Mouse (Mus musculus): ENCODE results near the gene Ush1g. TPM values are rescaled to one million over a fixed set of nuclear protein-coding genes. Genes with fewer than 3 reads are reported as not detected.

Ush1g gene
- total RNA-seq, 2 experiments from 2014 or later, result 0.09 to 0.12 TPM

DNA sequence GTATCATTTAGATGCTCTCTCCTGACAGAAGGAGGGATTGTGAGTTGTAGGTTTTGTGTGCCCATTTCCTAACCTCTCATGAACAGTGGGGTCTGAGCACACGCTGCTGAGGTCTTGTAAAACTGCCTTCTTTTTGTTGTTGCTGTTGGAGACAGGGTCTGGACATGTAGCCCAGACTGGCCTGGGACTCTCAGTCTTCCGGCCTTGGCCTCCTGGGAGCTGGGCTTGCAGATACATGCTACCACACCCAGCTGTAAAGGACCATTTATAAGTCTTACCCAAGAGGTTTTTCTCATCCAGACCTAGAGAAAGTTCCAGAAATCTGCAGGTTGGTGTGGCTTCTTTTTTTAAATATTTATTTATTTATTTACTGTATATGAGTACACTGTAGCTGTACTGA lies 33.5 kb downstream of the Ush1g start:
- no peak for DNase-seq

GRCm38 (mm10) chr11:115287386-115287785 lies 34.5 kb downstream of the Ush1g start:
- DNase-seq, result no peak

- no peak for DNase-seq
These were observed 35.4 kb downstream of the Ush1g start for GRCm38 (mm10) chr11:115286201-115286993.

GRCm38 (mm10) chr11:115285282-115285681 lies 36.6 kb downstream of the Ush1g start:
- no peak for DNase-seq

GRCm38 (mm10) chr11:115283891-115284620 lies 37.8 kb downstream of the Ush1g start:
- no peak for DNase-seq

DNA sequence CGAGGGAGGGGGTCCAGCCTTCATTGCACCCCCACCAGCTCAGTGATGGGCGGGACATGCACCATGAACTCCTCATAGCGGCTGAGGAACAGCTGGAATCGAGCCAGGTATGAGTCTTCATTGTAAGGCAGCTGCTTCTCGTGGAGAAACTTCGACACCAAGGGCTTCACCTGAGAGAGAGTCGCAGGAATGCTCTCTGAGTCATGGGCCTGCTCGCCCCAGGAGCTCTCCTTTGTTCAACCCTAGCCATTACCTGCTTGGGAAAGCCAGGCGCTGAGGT lies 38.4 kb downstream of the Ush1g start:
- DNase-seq, result no peak

DNA sequence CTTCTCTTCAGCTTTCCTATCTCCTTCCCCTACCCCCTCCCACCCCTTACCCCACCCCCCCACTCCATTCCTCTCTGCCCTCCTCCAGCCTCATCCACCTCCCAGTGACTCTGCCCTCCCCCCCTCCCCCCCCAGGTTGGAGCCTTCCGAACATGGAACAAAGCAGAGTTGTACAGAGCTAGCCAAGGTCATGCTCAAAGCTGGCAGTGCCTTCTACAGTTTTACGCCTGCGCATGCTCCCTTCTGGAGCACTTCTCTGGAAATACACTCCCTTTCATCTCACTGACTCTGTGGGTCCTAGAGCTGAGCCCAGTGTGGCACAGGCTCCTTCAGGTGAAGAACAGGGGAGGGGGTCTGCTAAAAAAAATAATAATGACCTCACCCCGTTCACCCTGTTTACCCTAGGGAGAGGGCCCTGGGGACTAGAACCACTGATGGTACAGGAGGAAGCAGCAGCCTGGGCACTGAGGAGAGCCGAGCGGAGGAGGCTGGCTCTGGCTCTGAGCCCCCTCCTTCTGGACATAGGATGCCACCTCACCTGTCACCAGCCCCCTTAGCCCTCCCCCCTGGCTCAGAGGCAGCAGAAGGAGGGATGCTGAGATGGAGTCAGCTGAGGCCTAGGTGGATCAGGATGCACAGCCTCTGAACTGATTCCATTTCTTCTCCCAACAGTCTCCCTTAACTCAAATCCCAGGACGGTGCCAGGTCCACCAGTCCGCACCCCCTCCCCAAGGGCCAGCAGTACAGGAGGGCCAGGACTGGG lies 38.9 kb downstream of the Ush1g start:
- DNase-seq, result no peak

DNA sequence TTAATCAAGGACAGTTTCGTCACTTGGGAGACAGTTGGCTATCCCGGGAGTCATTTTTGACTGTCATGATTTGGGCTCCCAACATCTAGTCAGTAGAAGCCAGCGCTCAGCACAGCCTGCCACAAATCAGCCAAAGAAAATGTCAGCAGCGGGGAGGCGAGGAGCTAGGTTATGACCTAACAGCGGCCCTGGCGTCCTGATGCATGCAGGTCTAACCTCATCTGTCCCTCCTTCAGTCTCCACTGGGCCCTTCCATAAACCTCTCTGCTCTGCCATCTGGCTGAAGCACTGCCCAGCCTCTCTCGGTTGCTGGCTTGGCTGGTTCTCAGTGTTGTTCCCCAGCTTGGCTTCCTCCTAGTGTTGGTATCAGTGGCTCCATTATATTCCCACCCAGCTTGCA lies 39.5 kb downstream of the Ush1g start:
- DNase-seq, result no peak

DNA sequence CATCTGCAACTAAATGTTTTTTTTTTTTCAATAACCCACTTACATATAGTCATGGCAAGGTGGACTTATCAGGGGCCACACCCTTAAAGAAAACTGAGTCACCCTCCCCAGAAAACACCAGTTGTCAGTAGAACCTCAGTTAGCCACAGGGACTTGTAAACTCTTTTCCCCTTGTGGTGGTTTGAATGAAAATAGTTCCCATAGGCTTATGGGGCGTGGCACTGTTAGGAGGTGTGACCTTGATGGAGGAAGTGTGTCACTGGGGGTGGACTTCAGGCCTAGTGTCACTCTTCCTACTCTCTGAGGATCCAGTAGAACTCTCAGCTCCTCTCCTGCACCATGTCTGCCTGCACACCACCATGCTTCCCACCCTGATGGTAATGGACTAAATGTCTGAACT lies 42.1 kb downstream of the Ush1g start:
- DNase-seq, result no peak

DNA sequence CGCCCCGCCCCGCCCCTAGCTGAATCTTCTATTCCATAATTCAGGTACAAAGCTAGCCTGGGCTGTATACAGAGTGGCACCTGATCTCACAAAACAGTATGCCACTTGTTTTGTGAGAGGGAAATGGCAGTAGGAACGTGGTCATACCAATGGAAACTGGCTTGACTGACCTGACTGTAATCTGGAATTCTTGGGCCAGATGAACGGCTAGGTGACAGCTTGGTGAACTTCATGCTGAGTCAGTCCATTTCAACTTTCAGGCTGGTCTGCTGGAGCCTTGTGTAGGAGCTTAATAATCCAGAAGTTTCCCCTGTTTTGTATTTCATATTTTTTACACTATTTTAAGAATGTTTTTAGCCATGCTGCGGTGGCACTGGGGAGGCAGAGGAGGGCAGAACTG lies 43.7 kb downstream of the Ush1g start:
- DNase-seq, result no peak

DNA sequence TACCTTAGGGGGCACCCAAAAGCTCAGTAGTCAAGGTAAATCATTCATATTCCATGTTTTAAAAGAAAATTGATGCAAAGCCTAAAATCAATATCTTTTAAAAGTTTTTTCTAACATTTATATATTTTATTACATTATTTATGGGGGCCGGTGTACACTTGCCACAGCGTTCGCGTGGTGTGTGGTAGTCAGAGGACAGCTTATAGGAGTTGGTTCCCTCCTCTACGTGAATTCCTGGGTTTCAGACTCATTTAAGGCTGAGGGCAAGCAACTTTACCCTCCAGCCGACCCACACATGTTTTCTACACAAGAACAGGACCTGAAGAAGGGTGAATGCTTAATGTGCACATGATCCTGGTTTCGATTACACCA lies 44.3 kb downstream of the Ush1g start:
- no peak for DNase-seq

DNA sequence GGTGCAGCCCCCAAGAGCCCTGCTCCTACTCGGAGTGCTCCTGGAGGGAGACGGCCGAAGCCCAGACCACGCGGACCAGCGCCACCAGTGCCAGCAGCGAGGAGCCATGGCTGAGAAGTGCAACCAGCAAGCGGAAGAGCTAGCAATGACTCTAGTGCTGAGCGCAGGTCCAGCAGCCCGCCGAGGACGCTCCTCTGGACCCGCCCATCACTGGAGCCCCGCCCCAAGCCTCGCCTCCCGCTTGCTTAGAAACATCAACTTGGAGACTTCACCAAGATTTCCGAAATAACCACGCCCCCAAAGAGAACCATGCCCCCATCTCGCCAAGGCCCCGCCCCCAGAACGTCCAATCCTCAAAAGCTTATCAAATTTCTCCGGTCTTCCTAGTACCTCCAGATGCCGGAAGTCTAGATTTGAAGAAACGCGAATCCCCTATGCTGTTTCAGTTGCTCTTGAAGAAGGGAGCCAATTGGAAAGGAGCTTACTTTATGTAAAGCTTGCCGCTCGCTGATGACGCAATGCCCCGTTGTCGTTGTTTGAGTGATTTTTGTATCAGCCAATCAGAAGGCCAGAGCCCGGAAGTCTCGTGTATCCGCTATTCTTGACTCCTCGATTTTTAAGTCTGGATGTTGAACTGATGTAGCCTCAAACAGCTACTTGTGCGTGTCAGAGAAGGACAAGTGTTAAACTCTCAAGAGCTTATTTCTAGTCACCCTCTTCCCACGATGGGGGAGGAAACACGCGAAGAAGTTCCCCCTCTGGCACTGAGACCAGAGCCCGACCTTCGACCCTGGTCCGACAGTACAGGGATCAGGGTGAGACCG lies 44.8 kb downstream of the Ush1g start, which contains the start of gene Fdxr:
TSS of gene Fdxr (minus strand) at position 271 of the 824 bp plus-strand sequence.
- DNase-seq, result peak; percentile 99

DNA sequence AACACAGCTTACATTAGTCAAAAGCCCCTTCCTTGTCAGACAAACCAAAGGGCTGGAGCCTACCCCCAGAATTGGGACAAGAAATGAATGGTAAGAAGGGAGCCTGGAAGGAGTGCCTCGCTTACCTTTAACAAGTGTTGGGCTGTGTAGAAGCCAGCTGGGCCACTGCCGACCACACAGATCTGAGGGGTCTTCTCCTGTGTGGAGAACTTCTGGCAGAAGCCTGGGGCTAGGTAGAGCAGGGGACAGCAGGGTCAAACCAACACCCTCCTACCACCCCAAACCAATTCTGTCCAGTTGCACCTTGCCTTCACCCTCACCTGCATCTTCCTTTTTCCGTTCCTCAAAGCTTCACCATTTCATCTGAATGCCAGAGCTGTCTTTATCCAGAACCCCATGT lies 45.9 kb downstream of the Ush1g start:
- DNase-seq, result no peak

DNA sequence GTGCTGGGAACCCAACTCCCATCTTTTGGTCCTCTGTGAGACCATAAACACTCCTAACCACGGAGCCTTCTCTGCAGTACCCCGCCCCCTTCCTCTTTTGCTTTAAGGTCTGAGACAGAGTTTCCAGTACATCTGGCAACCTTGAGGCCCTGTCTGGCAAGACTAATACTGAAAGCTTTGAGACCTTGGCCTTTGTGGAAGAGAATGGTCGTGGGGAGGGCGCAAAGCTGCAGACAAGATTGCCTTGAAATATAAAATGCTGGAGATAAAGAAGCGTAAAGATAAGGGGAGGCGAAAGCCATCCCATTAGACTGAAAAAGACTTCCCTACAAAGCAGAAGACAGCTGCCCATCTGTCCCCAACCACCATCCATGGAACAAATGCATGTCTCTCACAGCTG lies 46.3 kb downstream of the Ush1g start:
- no peak for DNase-seq

GRCm38 (mm10) chr11:115274771-115275170 lies 47.1 kb downstream of the Ush1g start:
- DNase-seq, result no peak

GRCm38 (mm10) chr11:115274178-115274577 lies 47.7 kb downstream of the Ush1g start:
- no peak for DNase-seq

- no peak for DNase-seq
These were observed 48.1 kb downstream of the Ush1g start for GRCm38 (mm10) chr11:115273735-115274134.

- no peak for DNase-seq
These were observed 48.8 kb downstream of the Ush1g start for GRCm38 (mm10) chr11:115272894-115273498.

DNA sequence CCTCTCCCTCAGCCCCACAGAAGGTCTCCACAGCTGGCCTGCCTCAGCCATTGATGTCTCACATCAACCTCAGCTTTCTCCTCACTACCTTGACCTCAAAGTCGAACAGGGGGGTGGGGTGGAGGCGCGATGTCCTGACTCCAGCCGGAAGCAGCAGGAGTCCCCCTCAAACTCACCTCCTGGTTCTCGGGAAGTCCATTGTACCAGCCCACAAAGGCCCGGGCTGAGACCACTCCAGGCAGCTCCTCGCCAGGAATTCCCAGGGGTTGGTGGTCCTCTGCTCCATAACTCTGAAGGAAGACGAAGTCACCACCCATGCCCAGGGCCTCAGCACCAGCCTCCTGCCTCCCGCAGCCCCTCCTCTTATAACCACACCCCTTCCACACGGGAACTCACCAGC lies 50.4 kb downstream of the Ush1g start:
- no peak for DNase-seq

- DNase-seq, result no peak
These were observed 50.8 kb downstream of the Ush1g start for GRCm38 (mm10) chr11:115271052-115271451.

DNA sequence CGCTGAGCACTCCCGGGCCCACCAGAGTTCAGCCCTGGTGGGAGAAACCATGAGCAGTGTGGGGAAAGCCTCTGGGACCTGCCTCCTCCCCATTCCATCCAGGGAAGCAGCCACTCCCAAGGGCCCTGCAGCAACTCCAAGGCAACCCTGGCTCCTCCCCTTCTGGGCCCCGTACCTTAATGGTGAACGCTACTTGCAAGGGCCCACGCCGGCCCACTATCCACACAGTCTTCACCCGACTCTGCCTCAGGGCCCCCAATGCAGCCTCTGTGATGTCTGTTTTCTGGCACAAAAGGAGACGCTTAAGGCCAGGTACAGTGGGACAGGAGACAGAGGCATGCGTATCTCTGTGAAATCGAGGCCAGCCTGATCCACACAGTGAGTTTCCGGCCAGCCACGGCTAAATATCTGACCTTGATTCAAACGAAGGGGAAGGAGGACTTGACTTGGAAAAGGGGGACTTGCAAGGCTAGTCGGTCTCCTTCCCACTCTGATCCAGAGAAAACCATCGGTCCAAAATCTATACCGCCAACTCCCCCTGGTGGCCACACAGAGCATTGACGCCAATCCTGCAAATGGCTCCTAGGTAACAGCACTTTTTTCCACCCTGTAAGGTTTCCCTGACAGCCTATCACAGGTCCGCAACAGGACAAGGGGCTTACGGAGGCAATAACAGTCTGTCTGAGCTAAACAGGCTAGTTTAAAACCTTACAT lies 51.5 kb downstream of the Ush1g start:
- peak; percentile 89 for DNase-seq
